Comparison of ENCODE assay signal across 8 mouse cellular contexts in the genomic region with DNA sequence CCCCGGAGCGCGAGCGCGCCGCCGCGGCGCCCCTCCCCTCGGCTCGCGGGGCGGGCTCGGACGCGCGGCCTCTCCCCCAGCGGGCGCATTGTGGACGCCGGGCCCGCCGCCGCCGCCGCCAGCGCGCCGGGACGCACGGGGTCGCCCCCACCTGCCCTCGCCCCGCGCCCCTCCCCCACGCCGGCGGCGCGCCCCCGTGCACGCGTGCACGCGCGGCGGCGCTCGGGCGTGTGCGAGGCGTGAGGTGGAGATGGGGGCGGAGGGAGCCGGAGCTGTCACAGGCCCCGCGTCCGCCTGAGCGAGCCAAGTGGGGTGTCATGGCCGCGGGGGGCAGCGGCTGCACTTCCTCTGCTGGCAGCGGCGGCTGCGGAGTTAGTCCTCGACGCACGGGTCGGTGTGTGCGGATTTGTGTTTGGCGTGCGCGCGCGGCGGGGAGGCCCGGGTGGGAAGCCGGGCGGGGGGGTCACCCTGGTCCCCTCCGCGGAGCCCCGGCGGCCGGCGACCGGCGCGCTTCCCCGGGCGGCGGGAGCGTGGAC. TPM values are rescaled to one million over a fixed set of nuclear protein-coding genes. Genes with fewer than 3 reads are reported as not detected.
DNase-seq lines count a peak whose midpoint lies in the region; ATAC-seq lines count a peak whose summit lies in the region.

No protein-coding gene starts in this region.

- H3K36me3 ChIP-seq in hindbrain, embryonic 16.5 days (ENCODE audit: control insufficient read depth, insufficient read depth, low read length) = no peaks in the 10 kb centered on the region

- H3K4me2 ChIP-seq in hindbrain, embryonic 16.5 days (ENCODE audit: low read length) = peak overlapping the region; percentile 76

- peaks cover 25% of the 10 kb centered on the region for H3K4me1 ChIP-seq in hindbrain, embryonic 16.5 days (ENCODE audit: control insufficient read depth, insufficient read depth, low read depth, low read length)

- no peaks in the 10 kb centered on the region for H3K9me3 ChIP-seq in hindbrain, embryonic 16.5 days (ENCODE audit: control insufficient read depth, low read length)

- H3K4me3 ChIP-seq in hindbrain, embryonic 16.5 days (ENCODE audit: low read length) = peak overlapping the region; percentile 93

- DNase-seq in ZHBTc4 (ENCODE audit: low read depth, low spot score) = peak; percentile 78
- DNase-seq in cerebellum, postnatal 25 days = peak; percentile 77 to 86
- DNase-seq in frontal cortex, postnatal 36 days (ENCODE audit: low spot score in 2 of 2) = peak; percentile 63 to 64
- DNase-seq in left cerebral cortex, adult 18-20 months (ENCODE audit: low spot score in 2 of 2) = peak; percentile 54 to 60
- DNase-seq in lung, postnatal 4 days = peak; percentile 83 to 90
- DNase-seq in right cerebral cortex, adult 2 months (ENCODE audit: low spot score in 2 of 2) = peak; percentile 49 to 51
- DNase-seq in urinary bladder, postnatal 4 days (ENCODE audit: low spot score in 2 of 2) = peak; percentile 67 to 70

- H3K9ac ChIP-seq in hindbrain, embryonic 16.5 days (ENCODE audit: low read depth, low read length) = peak overlapping the region; percentile 96

- peak; percentile 79 for ATAC-seq in hindbrain, embryonic 16.5 days

- WGBS in hindbrain, embryonic 16.5 days = under 1% methylated on average over 48 of the region's 91 CpGs

- H3K27ac ChIP-seq in hindbrain, embryonic 16.5 days (ENCODE audit: low read depth, low read length) = peak overlapping the region; percentile 99

- no peaks in the 10 kb centered on the region for H3K27me3 ChIP-seq in hindbrain, embryonic 16.5 days (replicated peaks; ENCODE audit: control insufficient read depth, insufficient read depth, low read length)

RNA-seq across cellular contexts. Expression of gene Lcor, which starts 0.5 kb away (rescaled TPM):
- 9.9 and 12.0 TPM in 2 replicates for polyA plus RNA-seq in hindbrain, embryonic 16.5 days (2015; fragmentation: Nextera tagmentation; extraction: Ambion mirVana)
- 10 to 100 TPM; 20.6 to 21.5 TPM for total RNA-seq in left cerebral cortex, adult 18-20 months (2021)

Comparison
In these comparisons a context has a peak if more than half of its experiments do, and no peak if none do; other contexts are left out.
1. Peak in every context shown above with its lines: DNase-seq, ATAC-seq, H3K4me3 ChIP-seq and H3K27ac ChIP-seq.